Mouse (Mus musculus) limb, embryonic 11.5 days (tissue): ENCODE measurements at regions not wholly inside any gene's neighbourhood (a gene's known extent, or its start where the extent isn't known, plus 50 kb on each side); places are given as distances from the start of the nearest gene placed in this dataset.

ENCODE experiments used
- ATAC-seq: fragments of 200-750 bp; cut with Nextera tagmentation; 2 replicates; pipeline ENCODE4 v1.8.0; 2017; ENCODE audit warnings: low read depth; ENCODE audit not compliant: insufficient number of reproducible peaks, low FRiP score, low TSS enrichment
- DNase-seq: peaks from one replicate; pipeline ENCODE4 v3.0.0-alpha.2; 2015; ENCODE audit warnings: low spot score
- H3K27ac ChIP-seq: fragments of 300-500 bp; sonication (generic); replicated peaks from 2 replicates; pipeline ENCODE4 v1.5.1; 2014; ENCODE audit warnings: low read depth, mild to moderate bottlenecking, low read length
- H3K27me3 ChIP-seq: fragments of 300-500 bp; sonication (generic); 2 replicates; pipeline ENCODE4 v1.6.1; 2014; ENCODE audit warnings: mild to moderate bottlenecking, low read length, mixed read lengths; ENCODE audit not compliant: control insufficient read depth, insufficient read depth
- H3K36me3 ChIP-seq: fragments of 300-500 bp; sonication (generic); 2 replicates; pipeline ENCODE4 v1.6.1; 2014; ENCODE audit warnings: mild to moderate bottlenecking, low read length, moderate library complexity, mixed read lengths; ENCODE audit not compliant: control insufficient read depth, insufficient read depth
- H3K4me1 ChIP-seq: fragments of 300-500 bp; sonication (generic); 2 replicates; pipeline ENCODE4 v1.6.1; 2014; ENCODE audit warnings: low read length, mixed read lengths; ENCODE audit not compliant: control insufficient read depth, insufficient read depth
- H3K4me2 ChIP-seq: fragments of 300-500 bp; sonication (generic); 2 replicates; pipeline ENCODE4 v1.6.1; 2014; ENCODE audit warnings: low read depth, mild to moderate bottlenecking, moderate library complexity; ENCODE audit not compliant: severe bottlenecking
- H3K4me3 ChIP-seq: fragments of 300-500 bp; sonication (generic); 2 replicates; pipeline ENCODE4 v1.5.1; 2014; ENCODE audit warnings: low read depth, low read length
- H3K9ac ChIP-seq: fragments of 300-500 bp; sonication (generic); 2 replicates; pipeline ENCODE4 v1.6.1; 2014; ENCODE audit warnings: mild to moderate bottlenecking, low read length
- H3K9me3 ChIP-seq: fragments of 300-500 bp; sonication (generic); 2 replicates; pipeline ENCODE4 v1.6.1; 2016; ENCODE audit warnings: low read length; ENCODE audit not compliant: control insufficient read depth
- WGBS: fragments of 180-500 bp; shearing (Covaris S2); extraction: QIAGEN DNeasy Blood & Tissue Kit; methylation state at CpG from one replicate; pipeline ENCODE4 v1.1.7; 2014; 5-methylcytosine and 5-hydroxymethylcytosine counted together

- DNase-seq (no peak), ATAC-seq (no peak)
- no peak overlapping the region for H3K9ac ChIP-seq
- no peak overlapping the region for H3K4me3 ChIP-seq
- no peak overlapping the region for H3K4me2 ChIP-seq
- no peaks in the 10 kb centered on the region for H3K27me3 ChIP-seq
- no peaks in the 10 kb centered on the region for H3K9me3 ChIP-seq
- no peaks in the 10 kb centered on the region for H3K36me3 ChIP-seq
- WGBS: 73% methylated on average over 1 of the region's 1 CpGs
- no peak overlapping the region for H3K27ac ChIP-seq
- H3K4me1 ChIP-seq: no peaks in the 10 kb centered on the region
Observed at GRCm38 (mm10) chr3:110366151-110366550, 115.4 kb upstream of the Prmt6 start.

GRCm38 (mm10) chr3:110361900-110362299 is 111.1 kb upstream of the Prmt6 start:
- DNase-seq (peak; percentile 41), ATAC-seq (no peak)
- Histone ChIP-seq H3K9ac (no peak overlapping the region), H3K27me3 (no peaks in the 10 kb centered on the region), H3K9me3 (no peaks in the 10 kb centered on the region), H3K4me2 (no peak overlapping the region), H3K4me3 (no peak overlapping the region), H3K4me1 (no peaks in the 10 kb centered on the region), H3K36me3 (no peaks in the 10 kb centered on the region), H3K27ac (no peak overlapping the region)
- 85% methylated on average over 2 of the region's 2 CpGs for WGBS

DNA sequence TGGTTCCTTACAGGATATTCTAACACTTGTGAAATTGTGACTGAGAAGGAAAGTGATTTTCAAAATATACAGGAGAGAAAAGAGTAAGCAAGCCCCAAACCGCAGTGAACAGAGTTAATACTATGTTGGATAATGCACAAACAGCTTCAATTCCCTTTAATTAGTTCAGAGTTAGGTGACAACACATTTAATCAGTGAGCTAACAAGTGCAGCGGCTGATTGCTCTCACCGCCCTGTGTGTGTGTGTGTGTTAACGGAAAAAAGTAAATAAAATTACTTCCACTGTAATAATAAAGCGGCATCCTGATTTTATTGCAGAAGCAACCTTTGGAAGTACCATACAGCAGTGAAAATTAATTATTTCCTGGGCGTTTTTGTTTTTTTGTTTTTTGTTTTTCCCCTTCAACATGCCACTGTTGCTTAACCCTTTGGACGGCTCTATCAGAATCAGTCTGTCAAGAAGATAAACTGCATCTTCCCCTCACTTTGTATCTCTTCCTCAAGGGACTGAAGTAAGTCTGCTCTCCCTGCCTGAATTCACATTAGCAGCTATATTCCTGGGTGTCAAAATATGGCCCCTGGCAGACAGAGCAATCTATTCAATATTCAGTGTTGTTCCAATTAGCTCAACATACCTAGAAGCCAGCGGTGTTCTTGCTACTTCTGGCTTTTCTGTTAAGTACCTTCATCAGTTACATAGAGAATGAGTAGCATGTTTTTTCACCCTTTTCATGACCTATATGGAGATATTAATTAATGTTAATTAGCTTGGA is 106.2 kb upstream of the Prmt6 start:
- no peaks in the 10 kb centered on the region for H3K36me3 ChIP-seq
- no peak overlapping the region for H3K27ac ChIP-seq
- DNase-seq (no peak), ATAC-seq (no peak)
- no peak overlapping the region for H3K9ac ChIP-seq
- H3K9me3 ChIP-seq: no peaks in the 10 kb centered on the region
- no peaks in the 10 kb centered on the region for H3K27me3 ChIP-seq
- 78% methylated on average over 8 of the region's 8 CpGs for WGBS
- H3K4me3 ChIP-seq: no peak overlapping the region
- H3K4me1 ChIP-seq: no peaks in the 10 kb centered on the region
- no peak overlapping the region for H3K4me2 ChIP-seq

- H3K36me3 ChIP-seq: no peaks in the 10 kb centered on the region
- H3K9me3 ChIP-seq: no peaks in the 10 kb centered on the region
- 80% methylated on average over 1 of the region's 1 CpGs for WGBS
- H3K27me3 ChIP-seq: no peaks in the 10 kb centered on the region
- H3K4me1 ChIP-seq: no peaks in the 10 kb centered on the region
- no peak overlapping the region for H3K27ac ChIP-seq
- DNase-seq: no peak
- ATAC-seq: no peak
- H3K9ac ChIP-seq: no peak overlapping the region
- H3K4me2 ChIP-seq: no peak overlapping the region
- no peak overlapping the region for H3K4me3 ChIP-seq
Observed at GRCm38 (mm10) chr3:110353654-110354053, 102.9 kb upstream of the Prmt6 start.

DNA sequence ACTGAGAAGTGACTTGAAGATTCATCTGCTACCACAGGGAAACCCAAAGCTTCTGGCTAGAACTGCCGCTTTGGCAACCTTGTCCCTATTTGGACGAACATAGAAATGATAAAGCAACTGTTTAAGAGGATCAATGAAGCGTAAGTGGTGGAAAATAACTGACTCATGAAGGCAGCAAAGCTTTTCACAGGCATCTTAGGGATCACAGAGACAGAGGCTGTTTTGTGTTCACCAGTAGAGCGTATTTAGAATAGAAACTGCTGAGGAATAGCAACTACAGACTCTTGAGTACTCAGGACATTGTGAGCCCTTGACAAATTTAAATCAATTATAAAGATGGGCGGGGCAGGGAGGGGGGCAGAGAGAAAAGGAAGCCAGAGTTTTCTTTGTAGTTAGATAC is 99.3 kb upstream of the Prmt6 start:
- Histone ChIP-seq H3K9me3 (no peaks in the 10 kb centered on the region), H3K27ac (no peak overlapping the region), H3K4me1 (no peaks in the 10 kb centered on the region), H3K4me2 (no peak overlapping the region), H3K27me3 (no peaks in the 10 kb centered on the region), H3K4me3 (no peak overlapping the region), H3K9ac (no peak overlapping the region), H3K36me3 (no peaks in the 10 kb centered on the region)
- ATAC-seq (no peak), DNase-seq (no peak)
- 90% methylated on average over 5 of the region's 5 CpGs for WGBS

- Histone ChIP-seq H3K9ac (no peak overlapping the region), H3K9me3 (no peaks in the 10 kb centered on the region), H3K36me3 (no peaks in the 10 kb centered on the region), H3K4me1 (no peaks in the 10 kb centered on the region), H3K4me2 (no peak overlapping the region), H3K4me3 (no peak overlapping the region), H3K27ac (no peak overlapping the region), H3K27me3 (no peaks in the 10 kb centered on the region)
- ATAC-seq (no peak), DNase-seq (no peak)
- WGBS: 84% methylated on average over 4 of the region's 4 CpGs
Observed at GRCm38 (mm10) chr3:110349446-110349845, 98.6 kb upstream of the Prmt6 start.

DNA sequence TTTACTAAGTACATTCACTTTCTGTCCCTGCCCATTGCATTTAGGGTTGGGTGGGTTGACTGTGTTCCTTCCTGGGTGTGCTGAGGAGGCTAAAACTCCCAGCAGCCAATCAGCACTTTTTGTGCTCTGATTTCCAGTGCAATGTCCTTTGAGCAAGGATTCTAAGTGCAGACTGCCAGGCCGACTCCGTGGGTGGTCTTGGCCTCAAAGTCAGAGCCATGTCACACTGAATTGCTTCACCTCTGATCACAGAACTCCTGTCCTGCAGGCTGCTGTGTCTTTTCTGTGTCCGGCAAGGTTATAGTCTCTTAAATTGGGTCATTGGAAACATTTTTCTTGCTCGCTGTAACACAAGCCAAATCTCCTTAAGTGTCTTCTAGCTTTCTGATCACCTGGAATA is 94.0 kb upstream of the Prmt6 start:
- WGBS: 54% methylated on average over 4 of the region's 4 CpGs
- DNase-seq: peak; percentile 30
- no peaks in the 10 kb centered on the region for H3K4me1 ChIP-seq
- H3K9me3 ChIP-seq: no peaks in the 10 kb centered on the region
- no peaks in the 10 kb centered on the region for H3K36me3 ChIP-seq
- no peak for ATAC-seq
- no peak overlapping the region for H3K9ac ChIP-seq
- H3K27me3 ChIP-seq: no peaks in the 10 kb centered on the region
- no peak overlapping the region for H3K4me2 ChIP-seq
- no peak overlapping the region for H3K4me3 ChIP-seq
- no peak overlapping the region for H3K27ac ChIP-seq

DNA sequence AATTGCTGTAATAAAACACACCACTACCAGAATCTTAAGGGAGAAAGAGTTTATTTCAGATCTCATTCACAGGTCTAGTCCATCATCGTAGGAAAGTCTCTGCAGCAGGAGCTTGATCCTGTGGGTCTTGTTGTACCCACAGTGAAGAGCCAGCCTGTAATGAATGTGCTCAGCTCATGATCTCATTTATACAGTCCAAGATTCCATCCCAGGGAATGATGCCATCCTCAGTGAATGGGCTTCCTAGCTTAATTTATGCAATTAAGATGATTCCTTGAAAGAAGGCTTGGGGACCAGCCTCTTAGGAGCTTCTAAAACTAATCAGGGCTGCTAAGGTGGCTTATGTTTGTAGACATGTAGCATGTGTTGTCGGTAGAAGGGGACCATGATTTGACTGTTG is 89.3 kb upstream of the Prmt6 start:
- no peaks in the 10 kb centered on the region for H3K36me3 ChIP-seq
- H3K4me2 ChIP-seq: no peak overlapping the region
- no peak overlapping the region for H3K4me3 ChIP-seq
- H3K27ac ChIP-seq: no peak overlapping the region
- WGBS: 92% methylated on average over 2 of the region's 2 CpGs
- no peak overlapping the region for H3K9ac ChIP-seq
- H3K9me3 ChIP-seq: no peaks in the 10 kb centered on the region
- no peak for DNase-seq
- H3K4me1 ChIP-seq: no peaks in the 10 kb centered on the region
- ATAC-seq: no peak
- H3K27me3 ChIP-seq: no peaks in the 10 kb centered on the region

- DNase-seq: no peak
- H3K4me1 ChIP-seq: no peaks in the 10 kb centered on the region
- WGBS: 80% methylated on average over 2 of the region's 2 CpGs
Observed at GRCm38 (mm10) chr3:110339026-110339606, 88.3 kb upstream of the Prmt6 start.

More at GRCm38 (mm10) chr3:110339026-110339606, 88.3 kb upstream of the Prmt6 start:
- Histone ChIP-seq H3K27me3 (no peaks in the 10 kb centered on the region), H3K9me3 (no peaks in the 10 kb centered on the region), H3K36me3 (no peaks in the 10 kb centered on the region), H3K4me2 (no peak overlapping the region), H3K4me3 (no peak overlapping the region), H3K27ac (no peak overlapping the region), H3K9ac (no peak overlapping the region)
- no peak for ATAC-seq
